Mouse (Mus musculus): ENCODE data around the gene Khdrbs1. TPM values are rescaled to one million over a fixed set of nuclear protein-coding genes. Genes with fewer than 3 reads are reported as not detected.

The Khdrbs1 gene
- 35.8 TPM for polyA plus RNA-seq (2014; fragmentation: Illumina TruSeq; extraction: RNeasy Lipid Tissue Mini Kit (QIAGEN cat#74804); ENCODE audit: low read depth, low replicate concordance)

GRCm38 (mm10) chr4:129742232-129743009 lies at the start of gene Khdrbs1:
Khdrbs1 (minus strand) TSS chr4:129742303.

DNA sequence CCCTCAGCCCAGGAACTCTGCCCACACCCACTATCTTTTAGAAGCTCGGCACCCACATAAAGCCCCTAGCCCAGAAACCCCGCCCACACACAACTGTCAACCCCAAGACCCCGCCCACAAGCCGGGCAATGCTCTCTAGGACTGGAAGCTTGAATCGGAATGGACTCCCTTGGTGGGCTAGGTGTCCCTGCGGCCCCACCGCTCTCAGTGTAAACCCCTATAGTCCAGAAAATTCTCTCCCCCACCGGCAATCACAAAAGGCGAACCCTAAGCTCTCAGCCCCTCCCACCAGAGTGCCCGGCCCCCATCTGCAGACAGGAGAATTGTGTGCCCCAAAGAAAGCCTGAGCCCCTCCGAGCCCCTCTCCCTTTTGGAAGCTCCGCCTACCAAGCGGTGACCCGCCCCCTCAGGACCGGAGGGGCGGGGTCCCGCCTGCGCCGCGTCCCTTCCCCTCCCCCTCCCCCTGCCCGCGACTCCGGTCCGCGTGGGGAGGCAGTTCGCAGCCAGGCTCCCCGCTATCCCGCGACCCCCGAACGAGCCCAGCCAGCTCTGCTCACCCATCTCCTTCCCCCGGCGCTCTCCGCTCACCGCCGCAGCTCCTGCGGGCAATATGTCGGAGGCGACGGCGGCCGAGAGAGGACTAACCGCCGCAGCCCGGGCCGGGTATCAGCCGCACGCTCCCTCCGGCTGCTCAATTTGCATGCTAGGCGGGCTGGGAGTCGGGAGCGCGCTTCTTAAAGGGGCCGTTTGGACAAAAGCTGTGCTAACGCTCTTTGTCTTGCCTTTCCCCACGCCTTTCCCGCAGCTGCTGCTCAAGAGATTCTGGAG lies 45.7 kb downstream of the Khdrbs1 start, which contains the start of gene Tmem39b:
Gene Tmem39b (minus strand): TSS at position 681 of the 828 bp plus-strand sequence.

DNA sequence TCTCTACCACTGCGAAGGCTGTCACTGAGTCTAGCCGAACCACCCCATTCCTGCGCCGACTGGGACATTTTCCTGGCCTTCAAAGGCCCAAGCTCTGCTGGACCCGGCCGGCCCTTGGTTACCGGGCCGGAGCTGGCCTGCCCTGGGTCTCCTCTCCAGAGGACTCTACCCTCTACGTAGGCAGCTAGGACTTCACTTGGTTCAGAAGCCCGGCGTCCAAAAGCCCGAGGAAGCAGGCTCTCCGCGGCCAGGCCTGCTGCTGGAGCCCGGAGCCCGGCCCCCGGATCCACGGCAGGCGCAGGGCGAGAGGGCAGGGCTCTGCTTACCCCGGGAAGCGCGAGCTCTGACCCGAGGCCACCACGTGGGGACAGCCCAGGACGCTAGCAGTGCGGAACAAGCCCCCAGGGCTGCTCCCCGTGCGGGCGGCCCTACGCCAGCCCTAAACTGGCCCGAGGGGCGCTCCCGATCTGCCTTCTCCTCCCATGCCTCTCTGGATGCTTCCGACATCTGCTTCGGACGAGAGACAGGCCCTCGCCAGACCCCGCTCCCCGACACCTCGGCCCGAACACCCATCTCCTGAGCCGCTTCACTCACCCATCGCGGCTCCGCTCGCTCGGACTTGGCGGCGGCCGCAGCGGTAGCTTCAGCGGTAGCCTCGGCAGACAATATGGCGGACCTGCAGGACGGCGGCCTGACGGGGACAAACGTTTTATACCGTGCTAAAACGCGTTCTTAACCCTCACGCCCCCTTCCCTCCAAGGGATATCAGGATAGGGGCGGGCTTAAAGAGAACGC lies 69.8 kb downstream of the Khdrbs1 start, which contains the start of gene Kpna6:
Gene Kpna6 (minus strand): TSS at position 685 of the 795 bp plus-strand sequence.

Other genes with a start within 250 kb of the Khdrbs1 start
- gene Marcksl1, start 228.7 kb downstream of the Khdrbs1 start, polyA plus RNA-seq (2014; fragmentation: Illumina TruSeq; extraction: RNeasy Lipid Tissue Mini Kit (QIAGEN cat#74804); ENCODE audit: low read depth, low replicate concordance) = 10.8 TPM
- 17.1 TPM for gene Hdac1, start 199.6 kb downstream of the Khdrbs1 start, polyA plus RNA-seq (2014; fragmentation: Illumina TruSeq; extraction: RNeasy Lipid Tissue Mini Kit (QIAGEN cat#74804); ENCODE audit: low read depth, low replicate concordance)
- 0.24 TPM for gene Lck, start 168.7 kb downstream of the Khdrbs1 start, polyA plus RNA-seq (2014; fragmentation: Illumina TruSeq; extraction: RNeasy Lipid Tissue Mini Kit (QIAGEN cat#74804); ENCODE audit: low read depth, low replicate concordance)
- 0.48 TPM for gene Fam167b, start 163.8 kb downstream of the Khdrbs1 start, polyA plus RNA-seq (2014; fragmentation: Illumina TruSeq; extraction: RNeasy Lipid Tissue Mini Kit (QIAGEN cat#74804); ENCODE audit: low read depth, low replicate concordance)
- 19.5 TPM for gene Eif3i, start 141.7 kb downstream of the Khdrbs1 start, polyA plus RNA-seq (2014; fragmentation: Illumina TruSeq; extraction: RNeasy Lipid Tissue Mini Kit (QIAGEN cat#74804); ENCODE audit: low read depth, low replicate concordance)
- gene Tmem234, start 141.6 kb downstream of the Khdrbs1 start, polyA plus RNA-seq (2014; fragmentation: Illumina TruSeq; extraction: RNeasy Lipid Tissue Mini Kit (QIAGEN cat#74804); ENCODE audit: low read depth, low replicate concordance) = 29.8 TPM
- gene Dcdc2b, start 128.0 kb downstream of the Khdrbs1 start, polyA plus RNA-seq (2014; fragmentation: Illumina TruSeq; extraction: RNeasy Lipid Tissue Mini Kit (QIAGEN cat#74804); ENCODE audit: low read depth, low replicate concordance) = not detected
- 5.0 TPM for gene Iqcc, start 123.2 kb downstream of the Khdrbs1 start, polyA plus RNA-seq (2014; fragmentation: Illumina TruSeq; extraction: RNeasy Lipid Tissue Mini Kit (QIAGEN cat#74804); ENCODE audit: low read depth, low replicate concordance)
- 3.7 TPM for gene Ccdc28b, start 118.4 kb downstream of the Khdrbs1 start, polyA plus RNA-seq (2014; fragmentation: Illumina TruSeq; extraction: RNeasy Lipid Tissue Mini Kit (QIAGEN cat#74804); ENCODE audit: low read depth, low replicate concordance)
- 5.4 TPM for gene Txlna, start 101.2 kb downstream of the Khdrbs1 start, polyA plus RNA-seq (2014; fragmentation: Illumina TruSeq; extraction: RNeasy Lipid Tissue Mini Kit (QIAGEN cat#74804); ENCODE audit: low read depth, low replicate concordance)
- gene Kpna6, start 69.5 kb downstream of the Khdrbs1 start, polyA plus RNA-seq (2014; fragmentation: Illumina TruSeq; extraction: RNeasy Lipid Tissue Mini Kit (QIAGEN cat#74804); ENCODE audit: low read depth, low replicate concordance) = 18.3 TPM
- 0.29 TPM for gene Tmem39b, start 45.5 kb downstream of the Khdrbs1 start, polyA plus RNA-seq (2014; fragmentation: Illumina TruSeq; extraction: RNeasy Lipid Tissue Mini Kit (QIAGEN cat#74804); ENCODE audit: low read depth, low replicate concordance)
- 353 TPM for gene Ptp4a2, start 68.9 kb upstream of the Khdrbs1 start, polyA plus RNA-seq (2014; fragmentation: Illumina TruSeq; extraction: RNeasy Lipid Tissue Mini Kit (QIAGEN cat#74804); ENCODE audit: low read depth, low replicate concordance)
- gene Spocd1, start 186.9 kb upstream of the Khdrbs1 start, polyA plus RNA-seq (2014; fragmentation: Illumina TruSeq; extraction: RNeasy Lipid Tissue Mini Kit (QIAGEN cat#74804); ENCODE audit: low read depth, low replicate concordance) = not detected
- gene Adgrb2, start 242.6 kb upstream of the Khdrbs1 start, polyA plus RNA-seq (2014; fragmentation: Illumina TruSeq; extraction: RNeasy Lipid Tissue Mini Kit (QIAGEN cat#74804); ENCODE audit: low read depth, low replicate concordance) = not detected